Mouse (Mus musculus): Measurements from ENCODE around the gene Bpifb6.

DNA sequence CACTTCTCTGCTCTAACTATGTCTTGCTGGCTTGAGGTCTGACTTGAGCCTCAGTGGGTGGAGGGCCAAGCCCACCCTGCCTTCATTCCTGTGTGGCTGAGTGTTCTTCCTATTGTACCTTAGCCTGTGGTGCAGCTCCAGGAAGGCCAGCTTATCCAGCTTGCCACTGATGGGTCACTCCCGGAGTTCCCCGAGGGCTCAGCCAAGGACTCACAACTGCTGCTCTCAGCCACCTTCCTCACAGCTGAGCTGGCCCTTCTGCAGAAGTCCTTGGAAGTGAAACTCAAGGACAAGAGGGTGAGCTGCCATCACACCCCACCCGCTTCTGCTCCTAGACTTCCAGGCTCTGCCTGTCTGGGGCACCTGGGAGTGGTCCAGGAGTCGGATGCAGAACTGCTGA lies 6.4 kb downstream of the Bpifb6 start:
- TF ChIP-seq CTCF (IDR thresholded peaks at IDR 0.05; ENCODE audit: borderline replicate concordance, insufficient read depth, low read depth, low read length) (no peak), POLR2A (IDR thresholded peaks at IDR 0.05; ENCODE audit: borderline replicate concordance, insufficient read depth, low read length) (no peak)

Data from cerebellum, adult 2 months (tissue).